Mouse (Mus musculus): ENCODE data around the gene Ankrd23. TPM values are rescaled to one million over a fixed set of nuclear protein-coding genes. Genes with fewer than 3 reads are reported as not detected.

Gene Ankrd23
- polyA plus RNA-seq, 1 experiment from 2014 or later = 13.6 TPM

GRCm38 (mm10) chr1:36541844-36542243 is 5.2 kb upstream of the Ankrd23 start:
- Histone ChIP-seq H3K36me3 (ENCODE audit: control insufficient read depth, insufficient read depth, low read length) (peaks cover 12% of the 10 kb centered on the region), H3K27ac (ENCODE audit: low read depth, low read length) (no peak overlapping the region), H3K9ac (ENCODE audit: low read depth, low read length) (no peak overlapping the region), H3K4me3 (ENCODE audit: low read depth, low read length) (no peak overlapping the region), H3K4me1 (ENCODE audit: control insufficient read depth, insufficient read depth, low read length) (peaks cover 18% of the 10 kb centered on the region), H3K27me3 (ENCODE audit: control insufficient read depth, insufficient read depth, low read length) (no peaks in the 10 kb centered on the region), H3K4me2 (no peak overlapping the region), H3K9me3 (replicated peaks; ENCODE audit: control insufficient read depth, low read length) (no peaks in the 10 kb centered on the region)
- WGBS (ENCODE audit: insufficient replicate concordance) = 88% methylated on average over 16 of the region's 16 CpGs
- ATAC-seq (replicated peaks; ENCODE audit: insufficient number of reproducible peaks, low FRiP score, low TSS enrichment) = no peak

GRCm38 (mm10) chr1:36540807-36541206 is 4.1 kb upstream of the Ankrd23 start:
- peaks cover 20% of the 10 kb centered on the region for H3K4me1 ChIP-seq (ENCODE audit: control insufficient read depth, insufficient read depth, low read length)
- no peak for ATAC-seq (replicated peaks; ENCODE audit: insufficient number of reproducible peaks, low FRiP score, low TSS enrichment)
- H3K9ac ChIP-seq (ENCODE audit: low read depth, low read length) = no peak overlapping the region
- H3K9me3 ChIP-seq (replicated peaks; ENCODE audit: control insufficient read depth, low read length) = no peaks in the 10 kb centered on the region
- H3K4me2 ChIP-seq = no peak overlapping the region
- no peaks in the 10 kb centered on the region for H3K27me3 ChIP-seq (ENCODE audit: control insufficient read depth, insufficient read depth, low read length)
- no peak overlapping the region for H3K4me3 ChIP-seq (ENCODE audit: low read depth, low read length)
- 90% methylated on average over 12 of the region's 12 CpGs for WGBS (ENCODE audit: insufficient replicate concordance)
- no peak overlapping the region for H3K27ac ChIP-seq (ENCODE audit: low read depth, low read length)
- peaks cover 12% of the 10 kb centered on the region for H3K36me3 ChIP-seq (ENCODE audit: control insufficient read depth, insufficient read depth, low read length)

- H3K36me3 ChIP-seq (ENCODE audit: control insufficient read depth, insufficient read depth, low read length) = peaks cover 12% of the 10 kb centered on the region
- no peaks in the 10 kb centered on the region for H3K9me3 ChIP-seq (replicated peaks; ENCODE audit: control insufficient read depth, low read length)
- peaks cover 25% of the 10 kb centered on the region for H3K4me1 ChIP-seq (ENCODE audit: control insufficient read depth, insufficient read depth, low read length)
- H3K4me2 ChIP-seq = no peak overlapping the region
- H3K9ac ChIP-seq (ENCODE audit: low read depth, low read length) = no peak overlapping the region
- no peak for ATAC-seq (replicated peaks; ENCODE audit: insufficient number of reproducible peaks, low FRiP score, low TSS enrichment)
- H3K4me3 ChIP-seq (ENCODE audit: low read depth, low read length) = no peak overlapping the region
- WGBS (ENCODE audit: insufficient replicate concordance) = 91% methylated on average over 11 of the region's 11 CpGs
- no peaks in the 10 kb centered on the region for H3K27me3 ChIP-seq (ENCODE audit: control insufficient read depth, insufficient read depth, low read length)
- H3K27ac ChIP-seq (ENCODE audit: low read depth, low read length) = no peak overlapping the region
These were observed 3.4 kb upstream of the Ankrd23 start for GRCm38 (mm10) chr1:36540132-36540531.

- H3K4me2 ChIP-seq = no peak within 1 kb of the TSS
- no peak within 1 kb of the TSS for H3K4me3 ChIP-seq (ENCODE audit: low read depth, low read length)
- no peaks in the 10 kb centered on the region for H3K27me3 ChIP-seq (ENCODE audit: control insufficient read depth, insufficient read depth, low read length)
- no peaks in the 10 kb centered on the region for H3K9me3 ChIP-seq (replicated peaks; ENCODE audit: control insufficient read depth, low read length)
- H3K4me1 ChIP-seq (ENCODE audit: control insufficient read depth, insufficient read depth, low read length) = peaks cover 29% of the 10 kb centered on the region
- peaks cover 12% of the 10 kb centered on the region for H3K36me3 ChIP-seq (ENCODE audit: control insufficient read depth, insufficient read depth, low read length)
- WGBS (ENCODE audit: insufficient replicate concordance) = 40% methylated on average over 9 of the region's 9 CpGs
- peak; percentile 69 for ATAC-seq (replicated peaks; ENCODE audit: insufficient number of reproducible peaks, low FRiP score, low TSS enrichment)
- H3K9ac ChIP-seq (ENCODE audit: low read depth, low read length) = peak within 1 kb of the TSS; percentile 22; the same call in 1 of the 2 replicates
- H3K27ac ChIP-seq (ENCODE audit: low read depth, low read length) = peak within 1 kb of the TSS; percentile 71
These were observed 2.5 kb upstream of the Ankrd23 start, which contains the start of gene Gm42417 for GRCm38 (mm10) chr1:36539186-36539585. TSS of gene Gm42417 (minus strand) at chr1:36539429.

- no peak overlapping the region for H3K4me3 ChIP-seq (ENCODE audit: low read depth, low read length)
- ATAC-seq (replicated peaks; ENCODE audit: insufficient number of reproducible peaks, low FRiP score, low TSS enrichment) = no peak
- peaks cover 33% of the 10 kb centered on the region for H3K4me1 ChIP-seq (ENCODE audit: control insufficient read depth, insufficient read depth, low read length)
- H3K4me2 ChIP-seq = no peak overlapping the region
- peak overlapping the region; percentile 71 for H3K27ac ChIP-seq (ENCODE audit: low read depth, low read length)
- H3K9ac ChIP-seq (ENCODE audit: low read depth, low read length) = no peak overlapping the region
- 78% methylated on average over 4 of the region's 4 CpGs for WGBS (ENCODE audit: insufficient replicate concordance)
- no peaks in the 10 kb centered on the region for H3K9me3 ChIP-seq (replicated peaks; ENCODE audit: control insufficient read depth, low read length)
- H3K27me3 ChIP-seq (ENCODE audit: control insufficient read depth, insufficient read depth, low read length) = no peaks in the 10 kb centered on the region
- peaks cover 12% of the 10 kb centered on the region for H3K36me3 ChIP-seq (ENCODE audit: control insufficient read depth, insufficient read depth, low read length)
These were observed 2.0 kb upstream of the Ankrd23 start for GRCm38 (mm10) chr1:36538727-36539126.

- Histone ChIP-seq H3K9ac (ENCODE audit: low read depth, low read length) (no peak overlapping the region), H3K4me3 (ENCODE audit: low read depth, low read length) (no peak overlapping the region), H3K4me1 (ENCODE audit: control insufficient read depth, insufficient read depth, low read length) (peaks cover 32% of the 10 kb centered on the region), H3K27me3 (ENCODE audit: control insufficient read depth, insufficient read depth, low read length) (no peaks in the 10 kb centered on the region), H3K36me3 (ENCODE audit: control insufficient read depth, insufficient read depth, low read length) (peaks cover 6% of the 10 kb centered on the region), H3K9me3 (replicated peaks; ENCODE audit: control insufficient read depth, low read length) (no peaks in the 10 kb centered on the region), H3K4me2 (no peak overlapping the region), H3K27ac (ENCODE audit: low read depth, low read length) (peak overlapping the region; percentile 48)
- ATAC-seq (replicated peaks; ENCODE audit: insufficient number of reproducible peaks, low FRiP score, low TSS enrichment) = no peak
- 38% methylated on average over 8 of the region's 8 CpGs for WGBS (ENCODE audit: insufficient replicate concordance)
These were observed 320 bp downstream of the Ankrd23 start for GRCm38 (mm10) chr1:36536397-36536728.

- H3K36me3 ChIP-seq (ENCODE audit: control insufficient read depth, insufficient read depth, low read length) = peaks cover 3% of the 10 kb centered on the region
- no peak overlapping the region for H3K9ac ChIP-seq (ENCODE audit: low read depth, low read length)
- WGBS (ENCODE audit: insufficient replicate concordance) = 73% methylated on average over 11 of the region's 11 CpGs
- ATAC-seq (replicated peaks; ENCODE audit: insufficient number of reproducible peaks, low FRiP score, low TSS enrichment) = no peak
- H3K4me2 ChIP-seq = no peak overlapping the region
- no peaks in the 10 kb centered on the region for H3K9me3 ChIP-seq (replicated peaks; ENCODE audit: control insufficient read depth, low read length)
- peaks cover 32% of the 10 kb centered on the region for H3K4me1 ChIP-seq (ENCODE audit: control insufficient read depth, insufficient read depth, low read length)
- H3K27ac ChIP-seq (ENCODE audit: low read depth, low read length) = peak overlapping the region; percentile 48
- no peak overlapping the region for H3K4me3 ChIP-seq (ENCODE audit: low read depth, low read length)
- no peaks in the 10 kb centered on the region for H3K27me3 ChIP-seq (ENCODE audit: control insufficient read depth, insufficient read depth, low read length)
These were observed 946 bp downstream of the Ankrd23 start for GRCm38 (mm10) chr1:36535477-36536396.

- Histone ChIP-seq H3K4me1 (ENCODE audit: control insufficient read depth, insufficient read depth, low read length) (peaks cover 32% of the 10 kb centered on the region), H3K4me3 (ENCODE audit: low read depth, low read length) (no peak overlapping the region), H3K9me3 (replicated peaks; ENCODE audit: control insufficient read depth, low read length) (no peaks in the 10 kb centered on the region), H3K36me3 (ENCODE audit: control insufficient read depth, insufficient read depth, low read length) (no peaks in the 10 kb centered on the region; the same call in 1 of the 2 replicates), H3K9ac (ENCODE audit: low read depth, low read length) (no peak overlapping the region), H3K27ac (ENCODE audit: low read depth, low read length) (no peak overlapping the region), H3K27me3 (ENCODE audit: control insufficient read depth, insufficient read depth, low read length) (no peaks in the 10 kb centered on the region), H3K4me2 (no peak overlapping the region)
- WGBS (ENCODE audit: insufficient replicate concordance) = 75% methylated on average over 6 of the region's 6 CpGs
- no peak for ATAC-seq (replicated peaks; ENCODE audit: insufficient number of reproducible peaks, low FRiP score, low TSS enrichment)
These were observed 2.1 kb downstream of the Ankrd23 start for GRCm38 (mm10) chr1:36534595-36535058.

Measured in heart, embryonic 11.5 days (tissue).